Mouse (Mus musculus) T-helper 1 cell (primary cell): ENCODE measurements at regions not wholly inside any gene's neighbourhood (a gene's known extent, or its start where the extent isn't known, plus 50 kb on each side); places are given as distances from the start of the nearest gene placed in this dataset.
"Not testable (repeated sequence)": the region's sequence is repeated elsewhere in the genome, so short reads cannot be mapped to it uniquely, and the experiment has no call there.

Experiments used
- in situ Hi-C: fragments of 300-600 bp; cut with MboI, MseI; formaldehyde crosslinking; loops from one replicate; pipeline ENCODE4 v1.15.1; 2025; ENCODE audit warnings: high pct_unique_total_duplicates

DNA sequence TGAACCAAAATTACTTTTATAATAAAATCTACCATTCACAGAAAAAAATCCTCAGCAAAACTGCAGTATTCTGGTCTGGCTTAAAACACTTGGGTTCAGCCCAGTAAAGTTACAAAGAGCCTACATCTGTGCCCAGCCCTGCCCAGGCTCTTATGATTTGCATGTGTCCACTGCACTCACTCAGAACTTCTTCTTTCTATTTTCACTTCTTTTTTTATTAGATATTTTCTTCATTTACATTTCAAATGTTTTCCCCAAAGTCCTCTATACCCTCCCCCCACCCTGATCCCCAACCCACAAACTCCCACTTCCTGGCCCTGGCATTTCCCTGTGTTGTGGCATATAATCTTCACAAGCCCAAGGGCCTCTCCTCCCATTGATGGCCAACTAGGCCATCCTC lies 1442.4 kb upstream of the Tacstd2 start:
- in situ Hi-C loops: no loop called here

GRCm38 (mm10) chr6:68964012-68964411 lies 1428.4 kb upstream of the Tacstd2 start:
- in situ Hi-C loops: no loop called here

GRCm38 (mm10) chr6:68938104-68938503 lies 1402.5 kb upstream of the Tacstd2 start:
- in situ Hi-C loops: loop anchor here (25.0 kb wide), 1 partner anchor 1774 kb away; no protein-coding TSS in a partner anchor

DNA sequence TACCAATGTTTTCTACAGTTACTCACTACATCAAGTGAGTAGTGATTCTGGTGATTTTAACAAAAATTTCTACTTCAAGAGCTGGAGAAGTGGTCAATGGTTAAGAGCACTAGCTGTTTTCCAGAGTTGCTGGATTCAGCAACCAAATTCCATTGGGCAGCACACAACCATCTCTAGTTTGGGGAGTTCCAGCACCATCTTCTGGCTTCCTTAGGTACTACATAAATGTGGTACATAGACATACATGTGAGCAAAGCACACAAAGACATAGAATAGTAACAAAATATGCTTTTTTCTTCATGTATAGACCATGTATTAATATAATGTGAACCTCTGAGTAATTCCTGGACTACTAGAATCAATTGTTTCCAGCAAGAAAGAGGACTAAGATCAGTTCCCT lies 1396.3 kb upstream of the Tacstd2 start:
- in situ Hi-C loops: loop anchor here (25.0 kb wide), 1 partner anchor 1780 kb away; no protein-coding TSS in a partner anchor

GRCm38 (mm10) chr6:68915536-68915935 lies 1379.9 kb upstream of the Tacstd2 start:
- in situ Hi-C loops: no loop called here

DNA sequence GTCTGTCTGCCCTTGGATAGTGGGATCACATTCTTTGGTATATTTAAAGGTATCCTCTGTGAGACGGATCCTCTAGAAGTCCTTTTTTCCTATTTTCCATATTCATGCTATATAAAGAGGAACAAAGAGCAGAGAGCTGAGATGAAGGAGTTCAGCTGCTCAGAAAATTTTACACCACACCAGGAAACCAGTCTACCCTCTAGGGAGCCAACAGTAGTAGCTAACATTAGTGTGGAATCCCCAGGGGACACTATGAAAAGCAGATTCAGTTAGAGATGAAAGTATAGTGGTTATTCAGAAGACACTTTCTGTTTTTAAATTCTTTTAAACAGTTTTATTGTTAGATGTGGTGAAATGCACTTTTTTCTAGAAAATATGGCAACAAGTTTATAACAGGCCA lies 1348.5 kb upstream of the Tacstd2 start:
- in situ Hi-C loops: no loop called here

GRCm38 (mm10) chr6:68852761-68853160 lies 1317.2 kb upstream of the Tacstd2 start:
- in situ Hi-C loops: not testable (repeated sequence)

GRCm38 (mm10) chr6:68852286-68852685 lies 1316.7 kb upstream of the Tacstd2 start:
- in situ Hi-C loops: no loop called here

DNA sequence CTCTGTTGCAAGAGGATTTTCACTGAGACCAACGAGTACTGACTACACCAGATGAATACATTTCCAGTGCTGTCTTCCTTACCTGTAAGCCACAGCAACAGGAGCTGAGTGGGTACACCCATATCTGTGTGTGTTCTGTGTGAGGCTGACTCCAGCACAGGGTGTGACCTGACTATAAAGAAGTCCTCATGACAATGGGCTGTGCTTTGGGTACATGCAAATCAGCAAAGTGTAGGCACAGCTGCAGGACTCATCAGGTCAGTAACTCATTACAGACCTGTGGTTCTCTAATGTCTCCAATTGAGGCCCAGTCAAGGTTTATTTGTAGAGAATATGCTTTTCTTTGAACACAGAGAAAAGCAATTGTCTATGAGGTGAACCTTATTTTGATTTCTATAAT lies 1299.6 kb upstream of the Tacstd2 start:
- in situ Hi-C loops: no loop called here

GRCm38 (mm10) chr6:68834633-68835032 lies 1299.0 kb upstream of the Tacstd2 start:
- in situ Hi-C loops: no loop called here

GRCm38 (mm10) chr6:68828460-68828859 lies 1292.9 kb upstream of the Tacstd2 start:
- in situ Hi-C loops: not testable (repeated sequence)

GRCm38 (mm10) chr6:68813346-68813745 lies 1277.8 kb upstream of the Tacstd2 start:
- in situ Hi-C loops: no loop called here

- in situ Hi-C loops: not testable (repeated sequence)
These were observed 1263.6 kb upstream of the Tacstd2 start for GRCm38 (mm10) chr6:68799205-68799604.

DNA sequence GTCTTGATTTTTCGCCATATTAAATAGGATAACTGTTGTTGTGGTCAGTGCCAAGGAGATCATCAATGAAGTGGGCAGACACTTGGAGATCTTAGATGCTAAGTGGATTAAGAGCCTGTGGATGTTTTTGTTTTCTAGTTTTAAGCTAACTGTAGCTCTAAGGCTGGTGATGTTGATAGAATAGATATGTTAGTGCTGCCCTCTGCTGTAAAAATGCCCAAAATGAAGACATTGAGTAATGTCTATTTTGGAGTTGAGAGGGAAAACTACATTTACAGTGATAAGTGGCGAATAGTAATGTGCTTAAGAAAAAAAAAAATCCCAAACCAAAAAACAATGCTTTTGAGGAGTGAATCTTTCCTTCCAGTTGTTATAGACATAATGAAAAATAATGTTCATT lies 1235.9 kb upstream of the Tacstd2 start:
- in situ Hi-C loops: no loop called here

DNA sequence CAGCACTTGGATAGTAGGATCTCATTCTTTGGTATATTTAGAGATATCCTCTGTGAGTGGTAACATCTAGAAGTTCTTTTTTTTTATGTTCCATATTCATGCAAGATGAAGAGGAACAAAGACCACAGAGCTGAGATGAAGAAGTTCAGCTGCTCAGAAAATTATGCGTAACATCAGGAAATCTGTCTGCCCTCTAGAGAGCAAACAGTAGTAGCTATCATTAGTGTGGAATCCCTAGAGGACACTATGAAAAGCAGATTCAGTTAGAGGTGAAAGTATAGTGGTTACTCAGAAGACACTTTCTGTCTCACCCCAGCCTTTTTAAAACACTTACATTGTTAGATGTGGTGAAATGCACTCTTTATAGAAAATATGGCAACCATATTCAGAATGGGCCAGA lies 1214.9 kb upstream of the Tacstd2 start:
- in situ Hi-C loops: no loop called here

DNA sequence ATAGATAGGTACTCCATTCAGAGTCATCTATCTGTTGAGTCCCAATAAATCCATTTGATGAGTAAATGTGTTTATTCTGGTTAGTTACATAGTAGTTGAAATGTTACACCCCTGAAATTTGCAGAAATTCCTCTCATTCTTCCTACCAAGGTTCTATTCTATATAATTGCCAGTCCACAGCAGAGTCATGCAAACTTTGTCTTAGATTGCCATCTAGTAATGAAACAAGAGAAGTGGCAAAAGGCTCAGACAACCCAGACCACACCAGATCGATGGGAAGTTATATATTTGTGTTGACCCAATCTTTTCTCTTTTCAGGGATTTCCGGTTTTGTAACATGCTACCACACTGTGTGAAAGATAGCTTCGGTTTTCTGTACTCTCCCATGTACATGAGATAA lies 1214.1 kb upstream of the Tacstd2 start:
- in situ Hi-C loops: no loop called here

DNA sequence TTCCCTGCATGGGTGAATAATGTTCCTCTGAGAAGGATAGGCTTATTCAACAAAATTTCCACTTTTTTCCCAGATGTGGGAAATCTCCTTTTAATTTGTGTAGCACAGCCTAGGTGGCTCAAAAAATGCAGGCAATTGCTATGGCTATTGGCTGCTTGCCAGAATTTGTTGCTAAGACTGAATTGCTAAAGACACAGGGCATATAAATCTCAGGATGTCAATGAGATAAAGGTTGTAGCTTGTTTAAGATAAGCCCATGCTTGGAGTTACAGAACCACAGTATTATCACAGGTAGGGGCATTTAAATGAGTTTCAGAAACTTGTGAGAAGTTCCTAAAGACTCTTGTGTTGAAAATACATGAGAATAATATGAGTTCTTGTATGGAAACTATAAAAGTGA lies 1203.0 kb upstream of the Tacstd2 start:
- in situ Hi-C loops: no loop called here

- in situ Hi-C loops: no loop called here
These were observed 1201.1 kb upstream of the Tacstd2 start for GRCm38 (mm10) chr6:68736647-68737046.

DNA sequence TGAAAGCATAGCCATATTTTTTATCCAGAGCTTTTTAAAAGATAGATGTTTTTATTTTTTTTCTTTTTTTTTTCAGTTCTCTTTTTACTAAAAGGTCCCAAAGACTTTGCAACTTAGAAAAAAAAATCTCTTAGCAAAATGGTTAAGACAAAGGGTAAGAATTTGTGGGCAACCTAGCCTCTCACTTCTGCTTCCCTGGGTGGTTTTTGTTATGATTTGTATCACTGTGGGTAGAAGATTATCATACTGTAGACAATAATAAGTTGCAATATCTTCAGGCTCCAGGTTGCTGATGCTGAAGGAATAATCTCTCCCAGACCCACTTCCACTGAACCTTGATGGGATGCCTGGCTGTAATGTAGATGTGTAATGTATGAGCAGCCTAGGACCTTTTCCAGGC lies 1200.5 kb upstream of the Tacstd2 start:
- in situ Hi-C loops: no loop called here

DNA sequence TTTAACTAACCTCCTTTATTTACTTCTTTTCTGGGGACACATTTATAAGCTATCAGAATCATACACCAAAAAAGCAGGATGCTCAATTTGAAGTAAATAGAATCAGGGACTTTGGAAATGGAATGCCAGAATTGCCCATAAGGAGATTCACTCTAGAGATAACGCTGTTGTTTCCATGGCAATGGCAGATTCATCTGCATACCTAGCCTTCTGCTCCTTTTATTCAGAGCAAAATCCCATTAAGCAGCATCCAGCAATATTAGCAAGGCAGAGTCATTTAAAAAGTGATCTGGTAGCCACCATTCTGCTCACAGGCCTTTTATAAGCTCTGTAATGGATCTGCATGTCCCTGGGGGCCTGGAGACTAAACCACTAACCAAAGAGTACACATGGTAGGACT lies 1175.5 kb upstream of the Tacstd2 start:
- in situ Hi-C loops: not testable (repeated sequence)

GRCm38 (mm10) chr6:68704291-68704800 lies 1168.8 kb upstream of the Tacstd2 start:
- in situ Hi-C loops: not testable (repeated sequence)

GRCm38 (mm10) chr6:68680792-68681110 lies 1145.2 kb upstream of the Tacstd2 start:
- in situ Hi-C loops: not testable (repeated sequence)

DNA sequence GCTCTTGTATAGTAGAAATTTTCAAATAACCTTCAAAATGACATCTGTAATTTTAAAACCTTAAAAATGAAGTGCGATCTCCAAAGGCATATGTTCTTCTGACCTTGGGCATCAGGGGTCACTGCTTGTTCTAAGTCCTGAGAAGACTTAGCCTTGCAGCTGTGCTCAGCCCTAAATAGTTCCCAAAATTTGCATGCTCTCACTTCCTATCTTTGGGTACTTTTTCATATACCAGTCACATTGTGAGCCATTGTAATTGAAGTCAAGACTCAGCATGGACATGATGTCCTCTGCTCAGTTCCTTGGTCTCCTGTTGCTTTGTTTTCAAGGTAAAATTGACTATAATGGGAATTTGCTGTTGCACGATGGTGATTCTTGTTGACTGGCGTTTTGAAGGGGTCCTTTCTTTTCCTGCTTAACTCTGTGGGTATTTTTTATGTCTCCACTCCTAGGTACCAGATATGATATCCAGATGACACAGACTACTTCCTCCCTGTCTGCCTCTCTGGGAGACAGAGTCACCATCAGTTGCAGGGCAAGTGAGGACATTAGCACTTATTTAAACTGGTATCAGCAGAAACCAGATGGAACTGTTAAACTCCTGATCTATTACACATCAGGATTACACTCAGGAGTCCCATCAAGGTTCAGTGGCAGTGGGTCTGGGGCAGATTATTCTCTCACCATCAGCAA lies 1144.6 kb upstream of the Tacstd2 start:
- in situ Hi-C loops: no loop called here

GRCm38 (mm10) chr6:68668433-68668832 lies 1132.8 kb upstream of the Tacstd2 start:
- in situ Hi-C loops: not testable (repeated sequence)
